Mouse (Mus musculus) neural tube, embryonic 14.5 days (tissue): ENCODE measurements around the gene Sh2b2. TPM values are rescaled to one million over a fixed set of nuclear protein-coding genes. Genes with fewer than 3 reads are reported as not detected.

Source experiments
- ATAC-seq: fragments of 200-750 bp; cut with Nextera tagmentation; 2 replicates; pipeline ENCODE4 v1.8.0; 2017; ENCODE audit warnings: low read depth, mild to moderate bottlenecking, moderate TSS enrichment, moderate library complexity
- H3K27ac ChIP-seq: fragments of 300-500 bp; sonication (generic); 2 replicates; pipeline ENCODE4 v1.5.1; 2014; ENCODE audit warnings: low read depth, mild to moderate bottlenecking, control low read depth, low read length, moderate library complexity, mixed read lengths
- H3K27me3 ChIP-seq: fragments of 300-500 bp; sonication (generic); 2 replicates; pipeline ENCODE4 v1.6.1; 2014; ENCODE audit warnings: low read length; ENCODE audit not compliant: control insufficient read depth, insufficient read depth
- H3K36me3 ChIP-seq: fragments of 300-500 bp; sonication (generic); 2 replicates; pipeline ENCODE4 v1.6.1; 2014; ENCODE audit warnings: low read length, mixed read lengths; ENCODE audit not compliant: control insufficient read depth, insufficient read depth
- H3K4me1 ChIP-seq: fragments of 300-500 bp; sonication (generic); 2 replicates; pipeline ENCODE4 v1.6.1; 2014; ENCODE audit warnings: low read length; ENCODE audit not compliant: control insufficient read depth, insufficient read depth
- H3K4me2 ChIP-seq: fragments of 300-500 bp; sonication (generic); 2 replicates; pipeline ENCODE4 v1.6.1; 2014; ENCODE audit warnings: mild to moderate bottlenecking, low read depth, low read length, control low read depth
- H3K4me3 ChIP-seq: fragments of 300-500 bp; sonication (generic); 2 replicates; pipeline ENCODE4 v1.5.1; 2014; ENCODE audit warnings: low read depth, low read length, control low read depth, mixed read lengths
- H3K9ac ChIP-seq: fragments of 300-500 bp; sonication (generic); replicated peaks from 2 replicates; pipeline ENCODE4 v1.6.1; 2014; ENCODE audit warnings: low read depth, mild to moderate bottlenecking, control low read depth, low read length, mixed read lengths
- H3K9me3 ChIP-seq: fragments of 300-500 bp; sonication (generic); 2 replicates; pipeline ENCODE4 v1.6.1; 2016; ENCODE audit warnings: low read length; ENCODE audit not compliant: control insufficient read depth
- WGBS: fragments of 180-500 bp; shearing (Covaris S2); extraction: QIAGEN DNeasy Blood & Tissue Kit; methylation state at CpG from one replicate; pipeline ENCODE4 v1.1.7; 2014; 5-methylcytosine and 5-hydroxymethylcytosine counted together
- polyA plus RNA-seq: library from polyadenylated mRNA; unstranded; fragments of >200 nt; fragmentation: Nextera tagmentation; extraction: Ambion mirVana; gene quantifications from 2 replicates; pipeline ENCODE4 v1.2.1, GENCODE M21; 2014

The Sh2b2 gene
- polyA plus RNA-seq, 1 experiment from 2014 or later, result 23.8 TPM

- ATAC-seq, result peak; percentile 47; the same call in 1 of the 2 replicates
- Histone ChIP-seq H3K9me3 (no peaks in the 10 kb centered on the region), H3K4me2 (no peak overlapping the region), H3K9ac (no peak overlapping the region), H3K36me3 (no peaks in the 10 kb centered on the region; the same call in 1 of the 2 replicates), H3K27me3 (no peaks in the 10 kb centered on the region), H3K27ac (no peak overlapping the region), H3K4me3 (no peak overlapping the region), H3K4me1 (peaks cover 9% of the 10 kb centered on the region)
- 33% methylated on average over 7 of the region's 7 CpGs for WGBS
These were observed 44.5 kb downstream of the Sh2b2 start for GRCm38 (mm10) chr5:136201832-136202231.

GRCm38 (mm10) chr5:136199526-136199925 is 46.8 kb downstream of the Sh2b2 start:
- no peak for ATAC-seq
- Histone ChIP-seq H3K9me3 (no peaks in the 10 kb centered on the region), H3K4me3 (peak overlapping the region; percentile 94), H3K36me3 (peaks cover 8% of the 10 kb centered on the region; the same call in 1 of the 2 replicates), H3K9ac (peak overlapping the region; percentile 82; the same call in 1 of the 2 replicates), H3K4me1 (peaks cover 9% of the 10 kb centered on the region), H3K27ac (no peak overlapping the region), H3K4me2 (peak overlapping the region; percentile 95), H3K27me3 (no peaks in the 10 kb centered on the region)
- 34% methylated on average over 11 of the region's 11 CpGs for WGBS

- no peaks in the 10 kb centered on the region for H3K27me3 ChIP-seq
- ATAC-seq, result peak; percentile 89
- H3K36me3 ChIP-seq, result peaks cover 15% of the 10 kb centered on the region
- peak within 1 kb of the TSS; percentile 95 for H3K4me2 ChIP-seq
- no peaks in the 10 kb centered on the region for H3K9me3 ChIP-seq
- peak within 1 kb of the TSS; percentile 82 for H3K9ac ChIP-seq
- peak within 1 kb of the TSS; percentile 78 for H3K27ac ChIP-seq
- H3K4me3 ChIP-seq, result peak within 1 kb of the TSS; percentile 94
- WGBS, result under 1% methylated on average over 62 of the region's 62 CpGs
- peaks cover 9% of the 10 kb centered on the region for H3K4me1 ChIP-seq
These were observed 47.6 kb downstream of the Sh2b2 start, which contains the start of gene Prkrip1 for GRCm38 (mm10) chr5:136198474-136199391. TSS of gene Prkrip1 (minus strand) at chr5:136198963.

GRCm38 (mm10) chr5:136191870-136192269 is 54.5 kb downstream of the Sh2b2 start:
- Histone ChIP-seq H3K4me3 (no peak overlapping the region), H3K4me2 (no peak overlapping the region), H3K9ac (no peak overlapping the region), H3K27ac (no peak overlapping the region), H3K36me3 (peaks cover 46% of the 10 kb centered on the region), H3K4me1 (no peaks in the 10 kb centered on the region), H3K27me3 (no peaks in the 10 kb centered on the region), H3K9me3 (no peaks in the 10 kb centered on the region)
- no peak for ATAC-seq
- 85% methylated on average over 7 of the region's 7 CpGs for WGBS

- peaks cover 24% of the 10 kb centered on the region for H3K36me3 ChIP-seq
- 55% methylated on average over 4 of the region's 4 CpGs for WGBS
- peak; percentile 58; the same call in 1 of the 2 replicates for ATAC-seq
- H3K4me1 ChIP-seq, result no peaks in the 10 kb centered on the region
- no peak overlapping the region for H3K27ac ChIP-seq
- H3K9ac ChIP-seq, result no peak overlapping the region
- no peak overlapping the region for H3K4me2 ChIP-seq
- H3K4me3 ChIP-seq, result no peak overlapping the region
- no peaks in the 10 kb centered on the region for H3K9me3 ChIP-seq
- no peaks in the 10 kb centered on the region for H3K27me3 ChIP-seq
These were observed 59.6 kb downstream of the Sh2b2 start for GRCm38 (mm10) chr5:136186723-136187122.

- Histone ChIP-seq H3K4me1 (no peaks in the 10 kb centered on the region), H3K36me3 (peaks cover 37% of the 10 kb centered on the region)
- 94% methylated on average over 7 of the region's 7 CpGs for whole genome bisulfite sequencing
These were observed 62.6 kb downstream of the Sh2b2 start for GRCm38 (mm10) chr5:136183766-136184165.

GRCm38 (mm10) chr5:136182830-136183229 is 63.5 kb downstream of the Sh2b2 start:
- Histone ChIP-seq H3K27ac (no peak overlapping the region), H3K9me3 (no peaks in the 10 kb centered on the region), H3K27me3 (no peaks in the 10 kb centered on the region), H3K36me3 (peaks cover 33% of the 10 kb centered on the region), H3K4me3 (no peak overlapping the region), H3K4me2 (no peak overlapping the region), H3K9ac (no peak overlapping the region), H3K4me1 (no peaks in the 10 kb centered on the region)
- 94% methylated on average over 4 of the region's 4 CpGs for WGBS
- no peak for ATAC-seq

More at GRCm38 (mm10) chr5:136183766-136184165, 62.6 kb downstream of the Sh2b2 start:
- no peak overlapping the region for H3K27ac ChIP-seq
- H3K9me3 ChIP-seq, result no peaks in the 10 kb centered on the region
- H3K9ac ChIP-seq, result no peak overlapping the region
- no peak for ATAC-seq
- no peak overlapping the region for H3K4me2 ChIP-seq
- no peak overlapping the region for H3K4me3 ChIP-seq
- H3K27me3 ChIP-seq, result no peaks in the 10 kb centered on the region

- H3K9me3 ChIP-seq, result no peaks in the 10 kb centered on the region
- no peak for ATAC-seq
- peaks cover 33% of the 10 kb centered on the region for H3K36me3 ChIP-seq
- H3K27me3 ChIP-seq, result no peaks in the 10 kb centered on the region
- H3K4me1 ChIP-seq, result no peaks in the 10 kb centered on the region
- no peak overlapping the region for H3K9ac ChIP-seq
- 88% methylated on average over 6 of the region's 6 CpGs for WGBS
- no peak overlapping the region for H3K27ac ChIP-seq
- H3K4me3 ChIP-seq, result no peak overlapping the region
- H3K4me2 ChIP-seq, result no peak overlapping the region
These were observed 64.3 kb downstream of the Sh2b2 start for GRCm38 (mm10) chr5:136182049-136182448.

GRCm38 (mm10) chr5:136181197-136181596 is 65.2 kb downstream of the Sh2b2 start:
- WGBS, result 86% methylated on average over 6 of the region's 6 CpGs
- Histone ChIP-seq H3K36me3 (peaks cover 32% of the 10 kb centered on the region), H3K4me1 (no peaks in the 10 kb centered on the region), H3K9me3 (no peaks in the 10 kb centered on the region), H3K9ac (no peak overlapping the region), H3K27ac (no peak overlapping the region), H3K4me2 (no peak overlapping the region), H3K4me3 (no peak overlapping the region), H3K27me3 (no peaks in the 10 kb centered on the region)
- no peak for ATAC-seq
